Mouse (Mus musculus) forebrain, postnatal 0 days (tissue): ENCODE data around the gene Fnip2. TPM values are rescaled to one million over a fixed set of nuclear protein-coding genes. Genes with fewer than 3 reads are reported as not detected.

ENCODE experiments used
- ATAC-seq: fragments of 200-750 bp; cut with Nextera tagmentation; 2 replicates; pipeline ENCODE4 v1.8.0; 2017; ENCODE audit warnings: mild to moderate bottlenecking, moderate library complexity
- DNase-seq: peaks from one replicate; pipeline ENCODE4 v3.0.0-alpha.2; 2015
- H3K27ac ChIP-seq: fragments of 300-500 bp; sonication (generic); 2 replicates; pipeline ENCODE4 v1.5.1; 2014; ENCODE audit warnings: low read depth, mild to moderate bottlenecking, antibody characterized with exemption, low read length, moderate library complexity, mixed read lengths
- H3K27me3 ChIP-seq: fragments of 300-500 bp; sonication (generic); 2 replicates; pipeline ENCODE4 v1.6.1; 2014; ENCODE audit warnings: mild to moderate bottlenecking, low read length, mixed read lengths; ENCODE audit not compliant: insufficient read depth
- H3K36me3 ChIP-seq: fragments of 300-500 bp; sonication (generic); 2 replicates; pipeline ENCODE4 v1.6.1; 2014; ENCODE audit warnings: mild to moderate bottlenecking, moderate library complexity; ENCODE audit not compliant: insufficient read depth
- H3K4me1 ChIP-seq: fragments of 300-500 bp; sonication (generic); 2 replicates; pipeline ENCODE4 v1.6.1; 2014; ENCODE audit warnings: antibody characterized with exemption; ENCODE audit not compliant: insufficient read depth
- H3K4me2 ChIP-seq: fragments of 300-500 bp; sonication (generic); 2 replicates; pipeline ENCODE4 v1.6.1; 2014; ENCODE audit warnings: low read depth, mild to moderate bottlenecking, moderate library complexity
- H3K4me3 ChIP-seq: fragments of 300-500 bp; sonication (generic); 2 replicates; pipeline ENCODE4 v1.5.1; 2014; ENCODE audit warnings: low read depth, low read length, mixed read lengths
- H3K9ac ChIP-seq: fragments of 300-500 bp; sonication (generic); 2 replicates; pipeline ENCODE4 v1.6.1; 2014; ENCODE audit warnings: mild to moderate bottlenecking
- H3K9me3 ChIP-seq: fragments of 300-500 bp; sonication (generic); 2 replicates; pipeline ENCODE4 v1.6.1; 2016; ENCODE audit warnings: low read length
- CTCF ChIP-seq: sonication (generic); IDR thresholded peaks from 2 replicates; pipeline ENCODE4 v1.5.1; 2016; ENCODE audit warnings: antibody characterized with exemption, control low read depth, low read depth
- WGBS: fragments of 180-500 bp; shearing (Covaris S2); extraction: QIAGEN DNeasy Blood & Tissue Kit; methylation state at CpG from one replicate; pipeline ENCODE4 v1.1.7; 2014; 5-methylcytosine and 5-hydroxymethylcytosine counted together
- polyA plus RNA-seq: library from polyadenylated mRNA; unstranded; fragments of >200 nt; fragmentation: Nextera tagmentation; extraction: Ambion mirVana; gene quantifications from 2 replicates; pipeline ENCODE4 v1.2.1, GENCODE M21; 2015
- total RNA-seq: library from RNA; depleted of rRNA; stranded (reverse); fragments of >200 nt; gene quantifications from 2 replicates; pipeline ENCODE4 v1.2.3, GENCODE M21; 2014

Fnip2 gene
- total and polyA plus RNA-seq, 2 experiments from 2014 or later: 5.1 to 37.7 TPM

GRCm38 (mm10) chr3:79564875-79565606 is 2.6 kb downstream of the Fnip2 start:
- 84% methylated on average over 10 of the region's 10 CpGs for WGBS
- Histone ChIP-seq H3K9me3 (no peaks in the 10 kb centered on the region), H3K9ac (no peak overlapping the region), H3K4me2 (no peak overlapping the region), H3K27ac (no peak overlapping the region), H3K4me1 (no peaks in the 10 kb centered on the region; the same call in 1 of the 2 replicates), H3K27me3 (no peaks in the 10 kb centered on the region), H3K36me3 (no peaks in the 10 kb centered on the region), H3K4me3 (no peak overlapping the region)
- no peak for TF ChIP-seq CTCF
- DNase-seq (no peak), ATAC-seq (no peak)

GRCm38 (mm10) chr3:79563511-79563910 is 4.1 kb downstream of the Fnip2 start:
- no peaks in the 10 kb centered on the region for H3K36me3 ChIP-seq
- 72% methylated on average over 2 of the region's 2 CpGs for WGBS

GRCm38 (mm10) chr3:79561784-79562715 is 5.5 kb downstream of the Fnip2 start:
- Histone ChIP-seq H3K4me1 (no peaks in the 10 kb centered on the region; the same call in 1 of the 2 replicates), H3K36me3 (no peaks in the 10 kb centered on the region), H3K9ac (no peak overlapping the region), H3K4me2 (no peak overlapping the region), H3K9me3 (no peaks in the 10 kb centered on the region), H3K4me3 (no peak overlapping the region), H3K27me3 (no peaks in the 10 kb centered on the region), H3K27ac (no peak overlapping the region)
- DNase-seq: no peak
- no peak for TF ChIP-seq CTCF
- 55% methylated on average over 10 of the region's 10 CpGs for WGBS
- ATAC-seq: 0 out of 2 replicates have a peak, but pooled peaks have one; percentile 12

More at GRCm38 (mm10) chr3:79563511-79563910, 4.1 kb downstream of the Fnip2 start:
- no peak overlapping the region for H3K27ac ChIP-seq
- H3K9me3 ChIP-seq: no peaks in the 10 kb centered on the region
- no peak overlapping the region for H3K4me2 ChIP-seq
- no peak for DNase-seq
- H3K9ac ChIP-seq: no peak overlapping the region
- no peaks in the 10 kb centered on the region; the same call in 1 of the 2 replicates for H3K4me1 ChIP-seq
- TF ChIP-seq CTCF: no peak
- no peak for ATAC-seq
- H3K4me3 ChIP-seq: no peak overlapping the region
- no peaks in the 10 kb centered on the region for H3K27me3 ChIP-seq

GRCm38 (mm10) chr3:79560555-79560954 is 7.0 kb downstream of the Fnip2 start:
- DNase-seq (no peak), ATAC-seq (no peak)
- 98% methylated on average over 6 of the region's 6 CpGs for WGBS
- no peaks in the 10 kb centered on the region for H3K9me3 ChIP-seq
- H3K27ac ChIP-seq: no peak overlapping the region
- H3K36me3 ChIP-seq: no peaks in the 10 kb centered on the region
- TF ChIP-seq CTCF: no peak
- H3K9ac ChIP-seq: no peak overlapping the region
- H3K4me3 ChIP-seq: no peak overlapping the region
- no peak overlapping the region for H3K4me2 ChIP-seq
- H3K27me3 ChIP-seq: no peaks in the 10 kb centered on the region
- no peaks in the 10 kb centered on the region; the same call in 1 of the 2 replicates for H3K4me1 ChIP-seq

- H3K27ac ChIP-seq: no peak overlapping the region
- H3K9me3 ChIP-seq: no peaks in the 10 kb centered on the region
- ATAC-seq (no peak), DNase-seq (no peak)
- no peak overlapping the region for H3K4me3 ChIP-seq
- TF ChIP-seq CTCF: no peak
- no peaks in the 10 kb centered on the region for H3K27me3 ChIP-seq
- 83% methylated on average over 5 of the region's 5 CpGs for WGBS
- H3K36me3 ChIP-seq: no peaks in the 10 kb centered on the region
- H3K9ac ChIP-seq: no peak overlapping the region
- no peaks in the 10 kb centered on the region for H3K4me1 ChIP-seq
- no peak overlapping the region for H3K4me2 ChIP-seq
Measured at GRCm38 (mm10) chr3:79559773-79560045, 7.9 kb downstream of the Fnip2 start.

GRCm38 (mm10) chr3:79559021-79559772 is 8.4 kb downstream of the Fnip2 start:
- no peaks in the 10 kb centered on the region for H3K36me3 ChIP-seq
- H3K27ac ChIP-seq: no peak overlapping the region
- ATAC-seq (peak; percentile 76), DNase-seq (peak; percentile 30)
- H3K9ac ChIP-seq: no peak overlapping the region
- TF ChIP-seq CTCF: no peak
- no peak overlapping the region for H3K4me2 ChIP-seq
- H3K4me1 ChIP-seq: no peaks in the 10 kb centered on the region
- no peaks in the 10 kb centered on the region for H3K9me3 ChIP-seq
- WGBS: 66% methylated on average over 9 of the region's 9 CpGs
- H3K27me3 ChIP-seq: no peaks in the 10 kb centered on the region
- no peak overlapping the region for H3K4me3 ChIP-seq
